Mouse (Mus musculus): ENCODE data around the gene Vwc2.

Gene Vwc2

DNA sequence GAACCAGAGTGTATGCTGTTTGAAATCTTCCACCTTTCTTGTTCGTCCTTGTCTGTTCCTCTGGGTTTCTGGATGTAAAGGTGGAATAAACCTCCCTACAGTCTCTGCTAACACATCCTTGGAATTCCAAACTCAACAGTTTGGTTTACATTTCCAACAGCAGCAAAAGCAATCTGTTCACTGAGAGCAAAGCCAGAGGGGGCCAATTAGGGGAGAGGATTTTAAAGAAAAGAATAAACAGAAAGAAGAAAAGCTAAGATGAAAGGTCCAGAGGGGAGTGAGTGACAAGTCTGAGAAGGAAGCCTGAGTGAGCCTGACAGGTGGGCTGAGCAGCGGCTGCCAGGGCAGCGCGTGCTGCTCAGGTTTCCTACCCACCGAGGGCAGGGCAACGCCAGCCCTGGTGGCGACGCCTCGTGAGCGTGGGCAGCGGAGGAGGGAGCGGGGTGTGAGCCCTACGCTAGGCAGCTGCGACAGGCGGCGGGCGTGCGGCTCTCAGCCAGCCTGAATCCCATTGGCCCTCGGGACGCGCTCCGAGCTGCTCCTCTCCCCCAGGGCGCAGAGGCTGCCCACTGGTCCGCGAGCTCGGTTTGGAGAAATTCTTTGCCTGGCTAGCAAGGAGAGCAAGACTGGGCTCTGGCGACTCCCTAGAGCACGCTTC, at the start of gene Vwc2:
Gene Vwc2, plus strand, starts transcription at position 648 of the 658 bp plus-strand sequence.
- DNase-seq, result peak; percentile 7

- DNase-seq, result no peak
Measured at GRCm38 (mm10) chr11:11088162-11088756, 25.8 kb upstream of the Vwc2 start.

DNA sequence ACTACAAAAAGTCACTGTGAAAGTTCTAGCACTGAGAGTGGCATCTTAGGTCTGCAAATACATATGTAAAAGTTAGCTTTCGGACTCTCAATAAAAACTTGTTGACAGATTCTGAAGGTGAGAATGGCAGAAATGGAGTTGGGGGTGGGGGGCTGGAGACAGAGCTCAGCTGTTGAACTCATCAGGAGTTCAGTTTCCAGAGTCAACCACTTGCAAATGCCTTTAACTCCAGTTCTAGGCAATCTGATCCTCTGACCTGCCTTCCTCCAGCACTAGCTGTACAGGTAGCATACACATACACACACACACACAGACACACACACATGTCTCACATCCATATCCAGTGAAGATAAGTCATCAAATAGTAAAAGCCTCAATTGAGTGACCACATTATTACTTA, 16.4 kb upstream of the Vwc2 start:
- DNase-seq, result no peak

DNA sequence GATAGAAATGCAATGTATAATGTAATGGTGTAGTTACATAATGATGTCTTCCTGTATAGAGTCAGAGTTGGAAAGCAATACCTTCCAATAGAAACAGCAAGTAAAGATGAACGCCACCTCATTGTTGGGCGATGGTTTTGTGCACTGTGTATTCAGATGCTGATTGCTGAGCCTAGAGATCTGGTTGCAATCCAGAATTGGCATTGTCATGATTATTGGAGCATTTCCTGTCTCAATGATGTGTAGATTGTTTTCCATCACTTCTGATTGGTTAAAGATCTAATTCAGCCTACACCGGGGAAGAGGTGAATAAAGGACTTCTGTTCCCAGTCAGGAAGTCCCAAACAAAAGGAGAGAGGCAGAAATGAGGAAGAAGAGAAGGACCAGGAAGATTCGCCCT, 15.7 kb upstream of the Vwc2 start:
- DNase-seq, result no peak

DNA sequence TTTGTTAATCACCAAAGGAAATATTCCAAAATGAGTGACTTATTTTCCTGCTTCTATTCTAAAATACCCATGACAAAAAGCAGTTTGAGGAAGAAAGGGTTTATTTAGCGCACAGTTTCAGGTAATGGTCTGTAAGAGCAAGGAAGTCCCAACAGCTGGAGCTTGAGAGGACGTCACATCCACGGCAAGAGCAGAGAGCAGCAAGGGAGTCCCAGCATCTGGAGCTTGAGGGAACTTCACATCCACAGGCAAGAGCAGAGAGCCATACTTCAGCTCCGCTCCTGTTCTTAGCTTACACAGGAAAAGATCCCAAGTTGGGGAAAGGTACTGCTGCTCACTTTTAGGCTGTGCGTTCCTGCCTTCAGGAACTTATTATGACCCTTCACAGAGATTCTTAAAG, 15.0 kb upstream of the Vwc2 start:
- DNase-seq, result no peak

DNA sequence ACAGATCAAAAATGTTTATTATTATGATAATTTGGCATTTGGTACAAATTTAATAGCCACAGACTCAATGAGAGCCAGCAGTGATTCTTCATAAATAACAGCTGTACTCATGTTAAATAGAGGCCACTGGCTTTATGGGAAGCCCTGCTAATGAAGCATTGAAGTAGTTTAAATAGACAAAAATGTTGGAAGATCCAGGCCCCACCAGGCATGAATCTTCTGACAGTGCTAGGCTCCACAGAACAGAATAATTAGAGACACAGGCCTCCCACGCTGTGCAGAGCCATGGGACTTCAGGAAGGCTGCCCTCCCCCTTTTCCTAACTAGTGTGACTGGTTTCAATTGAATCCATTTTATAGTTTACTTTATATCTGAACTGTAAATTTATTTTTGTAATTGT, 11.8 kb upstream of the Vwc2 start:
- peak; percentile 17 for DNase-seq

GRCm38 (mm10) chr11:11102620-11103019, 11.4 kb upstream of the Vwc2 start:
- DNase-seq, result no peak

- no peak for DNase-seq
Measured at GRCm38 (mm10) chr11:11108922-11109321, 5.1 kb upstream of the Vwc2 start.

DNA sequence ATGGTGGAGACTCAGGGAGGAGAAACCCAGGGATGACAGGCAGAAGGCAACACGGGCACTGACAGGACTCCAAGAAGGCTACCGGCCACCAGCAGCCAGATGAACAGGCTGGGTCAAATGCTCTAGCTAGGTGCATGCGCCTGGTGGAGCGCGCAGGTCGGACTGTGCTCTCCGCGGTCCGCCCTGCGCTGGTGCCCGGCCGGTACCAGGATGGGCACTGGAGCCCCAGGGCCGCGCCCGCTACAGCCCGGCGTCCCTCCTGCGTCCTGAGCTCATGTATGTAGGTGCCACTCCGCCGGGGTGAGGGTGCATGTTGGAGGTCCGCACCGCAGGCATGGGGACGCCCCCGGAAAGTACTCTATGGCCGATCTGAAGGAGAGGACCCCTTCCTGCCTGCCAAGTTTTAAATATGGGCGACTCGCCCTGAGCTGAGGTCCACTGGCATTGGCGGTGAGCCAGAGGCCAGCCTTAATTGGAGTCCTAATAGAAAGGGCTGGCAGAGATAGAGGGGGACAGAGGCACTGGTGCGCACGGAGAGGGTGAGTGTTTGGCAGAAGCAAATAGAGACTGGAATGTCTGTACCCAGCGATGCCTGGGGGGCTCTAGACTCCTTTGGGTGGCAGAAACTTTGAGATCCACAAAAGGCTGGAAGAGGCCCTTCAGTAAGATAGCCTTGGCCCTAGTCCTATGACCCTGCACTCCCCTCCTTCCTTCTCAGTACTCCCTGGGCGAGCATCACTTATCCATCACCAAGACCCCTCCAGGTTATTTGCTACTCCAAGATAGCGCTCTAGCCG, 409 bp downstream of the Vwc2 start:
- peak; percentile 6 for DNase-seq

GRCm38 (mm10) chr11:11115031-11115647, 1.1 kb downstream of the Vwc2 start:
- DNase-seq, result no peak

DNA sequence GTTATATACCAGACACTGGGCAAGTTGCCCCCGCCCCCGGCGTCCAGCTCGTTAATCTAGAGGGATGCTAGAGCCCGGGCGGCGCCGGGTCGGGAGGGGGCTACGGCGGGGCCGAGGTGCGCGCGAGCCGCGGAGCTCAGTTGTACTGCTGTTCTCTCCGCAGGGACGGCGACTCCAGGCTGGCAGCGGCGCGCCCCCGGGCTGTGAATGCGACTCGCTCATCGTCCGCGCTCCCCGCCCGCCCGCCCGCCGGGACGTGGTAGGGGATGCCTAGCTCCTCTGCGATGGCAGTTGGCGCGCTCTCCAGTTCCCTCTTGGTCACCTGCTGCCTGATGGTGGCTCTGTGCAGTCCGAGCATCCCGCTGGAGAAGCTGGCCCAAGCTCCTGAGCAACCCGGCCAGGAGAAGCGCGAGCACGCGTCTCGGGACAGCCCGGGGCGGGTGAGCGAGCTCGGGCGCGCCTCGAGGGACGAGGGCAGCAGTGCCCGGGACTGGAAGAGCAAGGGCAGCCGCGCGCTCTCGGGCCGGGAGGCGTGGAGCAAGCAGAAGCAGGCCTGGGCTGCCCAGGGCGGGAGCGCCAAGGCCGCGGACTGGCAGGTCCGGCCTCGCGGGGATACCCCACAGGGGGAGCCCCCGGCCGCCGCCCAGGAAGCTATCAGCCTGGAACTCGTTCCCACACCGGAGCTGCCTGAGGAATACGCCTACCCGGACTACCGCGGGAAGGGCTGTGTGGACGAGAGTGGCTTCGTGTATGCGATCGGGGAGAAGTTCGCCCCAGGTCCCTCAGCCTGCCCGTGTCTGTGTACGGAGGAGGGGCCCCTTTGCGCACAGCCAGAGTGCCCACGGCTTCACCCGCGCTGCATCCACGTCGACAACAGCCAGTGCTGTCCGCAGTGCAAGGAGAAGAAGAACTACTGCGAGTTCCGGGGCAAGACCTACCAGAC, 1.9 kb downstream of the Vwc2 start:
- DNase-seq, result peak; percentile 18

- DNase-seq, result no peak
Measured at GRCm38 (mm10) chr11:11116736-11117135, 2.7 kb downstream of the Vwc2 start.

DNA sequence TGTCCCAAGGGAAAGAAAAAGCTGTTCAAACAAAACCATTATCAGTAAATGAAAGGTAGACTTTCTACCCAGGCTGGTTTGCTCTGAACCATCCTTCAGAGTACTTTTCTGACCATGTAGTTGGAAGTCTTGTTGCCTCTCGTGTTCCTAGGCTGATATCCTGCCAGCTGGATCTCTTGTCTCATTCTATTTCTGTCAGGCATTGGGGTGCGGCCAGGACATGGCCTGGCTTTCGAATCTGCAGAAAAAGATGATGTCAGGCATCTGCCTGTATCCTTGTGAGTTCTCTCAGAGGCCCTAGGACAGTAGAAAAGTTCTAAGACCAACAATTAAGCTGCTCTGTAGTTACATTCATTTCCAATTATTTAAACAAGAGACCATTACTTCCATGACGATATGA, 8.8 kb downstream of the Vwc2 start:
- DNase-seq, result no peak

GRCm38 (mm10) chr11:11131414-11132077, 17.5 kb downstream of the Vwc2 start:
- DNase-seq, result peak; percentile 66

- DNase-seq, result no peak
Measured at GRCm38 (mm10) chr11:11140622-11141021, 26.6 kb downstream of the Vwc2 start.

- no peak for DNase-seq
Measured at GRCm38 (mm10) chr11:11152681-11153080, 38.7 kb downstream of the Vwc2 start.

- DNase-seq, result peak; percentile 8
Measured at GRCm38 (mm10) chr11:11171396-11171795, 57.4 kb downstream of the Vwc2 start.

DNA sequence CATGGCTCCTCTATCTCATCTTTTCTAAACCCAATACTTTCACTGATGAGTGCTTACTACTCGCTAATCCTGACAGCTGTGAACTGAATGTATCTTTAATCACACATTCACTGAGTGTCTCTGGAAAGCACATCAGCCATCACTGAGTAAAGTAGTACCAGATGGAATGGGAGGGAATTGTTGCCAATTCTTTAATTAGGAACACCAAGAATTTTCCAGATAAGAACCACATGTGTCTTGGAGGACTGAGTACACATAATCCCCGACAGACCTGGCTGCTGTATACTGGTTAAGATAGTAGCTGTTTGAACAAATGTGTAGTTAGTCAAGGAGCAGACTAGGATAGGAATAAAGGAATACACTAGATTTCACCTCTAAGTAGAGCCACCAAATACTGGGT, 61.2 kb downstream of the Vwc2 start:
- DNase-seq, result no peak

GRCm38 (mm10) chr11:11182705-11183104, 68.7 kb downstream of the Vwc2 start:
- DNase-seq, result no peak

- peak; percentile 8 for DNase-seq
Measured at GRCm38 (mm10) chr11:11223162-11223561, 109.1 kb downstream of the Vwc2 start.

DNA sequence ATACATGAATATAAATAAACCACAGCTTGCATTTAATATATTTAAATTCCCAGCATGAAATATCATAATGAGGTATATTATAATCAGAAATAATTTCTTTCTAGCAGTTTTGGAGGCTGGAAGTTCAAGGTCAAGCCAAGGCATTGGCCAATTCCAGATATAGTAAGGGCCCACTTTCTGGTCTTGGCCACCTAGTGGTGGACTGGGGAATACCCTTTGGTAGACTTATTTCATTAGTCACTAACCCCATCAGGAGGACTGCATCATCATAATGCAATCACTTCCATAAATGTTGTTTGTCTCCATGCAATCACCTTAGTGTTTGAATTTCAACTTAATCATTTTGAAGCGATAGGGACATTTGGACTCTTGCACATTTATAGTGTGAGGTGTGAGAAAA, 125.3 kb downstream of the Vwc2 start:
- peak; percentile 9 for DNase-seq

All from kidney, postnatal 10 days (tissue).